Mouse (Mus musculus): ENCODE data around the gene Pmepa1.

GRCm38 (mm10) chr2:173183836-173184460, 92.4 kb downstream of the Pmepa1 start:
- TF ChIP-seq CTCF (IDR thresholded peaks at IDR 0.05; ENCODE audit: insufficient read depth, low read depth, low read length) (peak; percentile 69), POLR2A (IDR thresholded peaks at IDR 0.05; ENCODE audit: insufficient read depth, low read depth, low read length) (no peak)

All from olfactory bulb, adult 2 months (tissue).